Mouse (Mus musculus): Measurements from ENCODE around the gene Sfta2. TPM values are rescaled to one million over a fixed set of nuclear protein-coding genes. Genes with fewer than 3 reads are reported as not detected.

Gene Sfta2
- 193 and 232 TPM in 2 replicates for polyA plus RNA-seq (2015; fragmentation: Nextera tagmentation; extraction: Ambion mirVana)

GRCm38 (mm10) chr17:35601249-35601648, at the start of gene Sfta2:
Gene Sfta2, plus strand, starts transcription at chr17:35601549.
- Histone ChIP-seq H3K4me1 (replicated peaks; ENCODE audit: control insufficient read depth, insufficient read depth, low read length) (no peaks in the 10 kb centered on the region), H3K4me2 (ENCODE audit: low read depth, low read length) (no peak within 1 kb of the TSS), H3K9ac (ENCODE audit: low read length) (no peak within 1 kb of the TSS), H3K9me3 (ENCODE audit: control insufficient read depth, low read length) (no peaks in the 10 kb centered on the region), H3K4me3 (ENCODE audit: low read length) (no peak within 1 kb of the TSS), H3K27ac (ENCODE audit: low read length) (no peak within 1 kb of the TSS), H3K27me3 (ENCODE audit: control insufficient read depth, insufficient read depth, low read depth, low read length) (no peaks in the 10 kb centered on the region), H3K36me3 (ENCODE audit: control insufficient read depth, insufficient read depth, low read length) (no peaks in the 10 kb centered on the region)
- no peak for ATAC-seq (ENCODE audit: low read depth)
- WGBS = 50% methylated on average over 2 of the region's 2 CpGs

GRCm38 (mm10) chr17:35551881-35552414, 49.4 kb upstream of the Sfta2 start, which contains the start of gene Cdsn:
Gene Cdsn, plus strand, starts transcription at chr17:35552128.
- no peak within 1 kb of the TSS for H3K27ac ChIP-seq (ENCODE audit: low read length)
- H3K27me3 ChIP-seq (ENCODE audit: control insufficient read depth, insufficient read depth, low read depth, low read length) = no peaks in the 10 kb centered on the region
- no peak for ATAC-seq (ENCODE audit: low read depth)
- peaks cover 14% of the 10 kb centered on the region for H3K4me1 ChIP-seq (replicated peaks; ENCODE audit: control insufficient read depth, insufficient read depth, low read length)
- no peaks in the 10 kb centered on the region; the same call in 1 of the 2 replicates for H3K9me3 ChIP-seq (ENCODE audit: control insufficient read depth, low read length)
- no peak within 1 kb of the TSS for H3K4me2 ChIP-seq (ENCODE audit: low read depth, low read length)
- WGBS = 82% methylated on average over 10 of the region's 10 CpGs
- no peaks in the 10 kb centered on the region for H3K36me3 ChIP-seq (ENCODE audit: control insufficient read depth, insufficient read depth, low read length)
- no peak within 1 kb of the TSS for H3K9ac ChIP-seq (ENCODE audit: low read length)
- no peak within 1 kb of the TSS for H3K4me3 ChIP-seq (ENCODE audit: low read length)

- no peak for ATAC-seq (ENCODE audit: low read depth)
- no peaks in the 10 kb centered on the region for H3K27me3 ChIP-seq (ENCODE audit: control insufficient read depth, insufficient read depth, low read depth, low read length)
- peaks cover 8% of the 10 kb centered on the region for H3K4me1 ChIP-seq (replicated peaks; ENCODE audit: control insufficient read depth, insufficient read depth, low read length)
- 78% methylated on average over 5 of the region's 5 CpGs for WGBS
- H3K9ac ChIP-seq (ENCODE audit: low read length) = no peak overlapping the region
- H3K27ac ChIP-seq (ENCODE audit: low read length) = no peak overlapping the region
- no peak overlapping the region for H3K4me2 ChIP-seq (ENCODE audit: low read depth, low read length)
- no peaks in the 10 kb centered on the region; the same call in 1 of the 2 replicates for H3K9me3 ChIP-seq (ENCODE audit: control insufficient read depth, low read length)
- H3K36me3 ChIP-seq (ENCODE audit: control insufficient read depth, insufficient read depth, low read length) = no peaks in the 10 kb centered on the region
- no peak overlapping the region for H3K4me3 ChIP-seq (ENCODE audit: low read length)
These were observed 47.0 kb upstream of the Sfta2 start for GRCm38 (mm10) chr17:35554321-35554720.

GRCm38 (mm10) chr17:35554761-35555397, 46.5 kb upstream of the Sfta2 start:
- Histone ChIP-seq H3K36me3 (ENCODE audit: control insufficient read depth, insufficient read depth, low read length) (no peaks in the 10 kb centered on the region), H3K4me3 (ENCODE audit: low read length) (no peak overlapping the region), H3K9me3 (ENCODE audit: control insufficient read depth, low read length) (no peaks in the 10 kb centered on the region; the same call in 1 of the 2 replicates), H3K4me2 (ENCODE audit: low read depth, low read length) (no peak overlapping the region), H3K4me1 (replicated peaks; ENCODE audit: control insufficient read depth, insufficient read depth, low read length) (peaks cover 3% of the 10 kb centered on the region), H3K27ac (ENCODE audit: low read length) (no peak overlapping the region), H3K9ac (ENCODE audit: low read length) (no peak overlapping the region), H3K27me3 (ENCODE audit: control insufficient read depth, insufficient read depth, low read depth, low read length) (no peaks in the 10 kb centered on the region)
- no peak for ATAC-seq (ENCODE audit: low read depth)
- WGBS = 90% methylated on average over 18 of the region's 18 CpGs

GRCm38 (mm10) chr17:35556186-35556765, 45.1 kb upstream of the Sfta2 start:
- no peak overlapping the region for H3K9ac ChIP-seq (ENCODE audit: low read length)
- no peaks in the 10 kb centered on the region; the same call in 1 of the 2 replicates for H3K9me3 ChIP-seq (ENCODE audit: control insufficient read depth, low read length)
- no peaks in the 10 kb centered on the region for H3K27me3 ChIP-seq (ENCODE audit: control insufficient read depth, insufficient read depth, low read depth, low read length)
- no peak overlapping the region for H3K4me2 ChIP-seq (ENCODE audit: low read depth, low read length)
- 81% methylated on average over 13 of the region's 13 CpGs for WGBS
- H3K27ac ChIP-seq (ENCODE audit: low read length) = no peak overlapping the region
- H3K4me1 ChIP-seq (replicated peaks; ENCODE audit: control insufficient read depth, insufficient read depth, low read length) = no peaks in the 10 kb centered on the region
- H3K4me3 ChIP-seq (ENCODE audit: low read length) = no peak overlapping the region
- H3K36me3 ChIP-seq (ENCODE audit: control insufficient read depth, insufficient read depth, low read length) = no peaks in the 10 kb centered on the region
- no peak for ATAC-seq (ENCODE audit: low read depth)

GRCm38 (mm10) chr17:35556812-35557211, 44.5 kb upstream of the Sfta2 start:
- H3K9me3 ChIP-seq (ENCODE audit: control insufficient read depth, low read length) = no peaks in the 10 kb centered on the region; the same call in 1 of the 2 replicates
- H3K4me3 ChIP-seq (ENCODE audit: low read length) = no peak overlapping the region
- 21% methylated on average over 5 of the region's 5 CpGs for WGBS
- H3K27me3 ChIP-seq (ENCODE audit: control insufficient read depth, insufficient read depth, low read depth, low read length) = no peaks in the 10 kb centered on the region
- ATAC-seq (ENCODE audit: low read depth) = peak; percentile 26; the same call in 1 of the 2 replicates
- no peaks in the 10 kb centered on the region for H3K36me3 ChIP-seq (ENCODE audit: control insufficient read depth, insufficient read depth, low read length)
- no peak overlapping the region for H3K27ac ChIP-seq (ENCODE audit: low read length)
- no peak overlapping the region for H3K4me2 ChIP-seq (ENCODE audit: low read depth, low read length)
- H3K9ac ChIP-seq (ENCODE audit: low read length) = no peak overlapping the region
- no peaks in the 10 kb centered on the region for H3K4me1 ChIP-seq (replicated peaks; ENCODE audit: control insufficient read depth, insufficient read depth, low read length)

- no peaks in the 10 kb centered on the region for H3K36me3 ChIP-seq (ENCODE audit: control insufficient read depth, insufficient read depth, low read length)
- 0 out of 2 replicates have a peak, but pooled peaks have one; percentile 11 for ATAC-seq (ENCODE audit: low read depth)
- H3K27ac ChIP-seq (ENCODE audit: low read length) = no peak overlapping the region
- H3K4me1 ChIP-seq (replicated peaks; ENCODE audit: control insufficient read depth, insufficient read depth, low read length) = no peaks in the 10 kb centered on the region
- H3K9me3 ChIP-seq (ENCODE audit: control insufficient read depth, low read length) = no peaks in the 10 kb centered on the region; the same call in 1 of the 2 replicates
- H3K9ac ChIP-seq (ENCODE audit: low read length) = no peak overlapping the region
- no peak overlapping the region for H3K4me2 ChIP-seq (ENCODE audit: low read depth, low read length)
- 52% methylated on average over 9 of the region's 9 CpGs for WGBS
- no peak overlapping the region for H3K4me3 ChIP-seq (ENCODE audit: low read length)
- H3K27me3 ChIP-seq (ENCODE audit: control insufficient read depth, insufficient read depth, low read depth, low read length) = no peaks in the 10 kb centered on the region
These were observed 44.0 kb upstream of the Sfta2 start for GRCm38 (mm10) chr17:35557351-35557750.

GRCm38 (mm10) chr17:35558216-35558615, 43.1 kb upstream of the Sfta2 start:
- no peak overlapping the region for H3K4me2 ChIP-seq (ENCODE audit: low read depth, low read length)
- no peaks in the 10 kb centered on the region for H3K4me1 ChIP-seq (replicated peaks; ENCODE audit: control insufficient read depth, insufficient read depth, low read length)
- H3K27ac ChIP-seq (ENCODE audit: low read length) = no peak overlapping the region
- H3K4me3 ChIP-seq (ENCODE audit: low read length) = no peak overlapping the region
- no peaks in the 10 kb centered on the region; the same call in 1 of the 2 replicates for H3K9me3 ChIP-seq (ENCODE audit: control insufficient read depth, low read length)
- no peaks in the 10 kb centered on the region for H3K27me3 ChIP-seq (ENCODE audit: control insufficient read depth, insufficient read depth, low read depth, low read length)
- no peak overlapping the region for H3K9ac ChIP-seq (ENCODE audit: low read length)
- H3K36me3 ChIP-seq (ENCODE audit: control insufficient read depth, insufficient read depth, low read length) = no peaks in the 10 kb centered on the region
- no peak for ATAC-seq (ENCODE audit: low read depth)
- WGBS = 49% methylated on average over 8 of the region's 8 CpGs

- ATAC-seq (ENCODE audit: low read depth) = no peak
- no peaks in the 10 kb centered on the region for H3K36me3 ChIP-seq (ENCODE audit: control insufficient read depth, insufficient read depth, low read length)
- H3K27ac ChIP-seq (ENCODE audit: low read length) = no peak within 1 kb of the TSS
- H3K9ac ChIP-seq (ENCODE audit: low read length) = no peak within 1 kb of the TSS
- H3K4me3 ChIP-seq (ENCODE audit: low read length) = no peak within 1 kb of the TSS
- no peak within 1 kb of the TSS for H3K4me2 ChIP-seq (ENCODE audit: low read depth, low read length)
- H3K27me3 ChIP-seq (ENCODE audit: control insufficient read depth, insufficient read depth, low read depth, low read length) = peaks cover 15% of the 10 kb centered on the region
- 45% methylated on average over 3 of the region's 3 CpGs for whole genome bisulfite sequencing
- peaks cover 8% of the 10 kb centered on the region; the same call in 1 of the 2 replicates for H3K4me1 ChIP-seq (replicated peaks; ENCODE audit: control insufficient read depth, insufficient read depth, low read length)
- no peaks in the 10 kb centered on the region for H3K9me3 ChIP-seq (ENCODE audit: control insufficient read depth, low read length)
These were observed 34.2 kb upstream of the Sfta2 start, which contains the start of gene 2300002M23Rik for GRCm38 (mm10) chr17:35567150-35567549. Gene 2300002M23Rik, plus strand, starts transcription at chr17:35567450.

Data from lung, embryonic 16.5 days (tissue).